Mouse (Mus musculus): ENCODE results near the gene Pde4b.
A peak's percentile ranks its signal among the peaks of the same experiment; 100 is the strongest.

Pde4b gene

DNA sequence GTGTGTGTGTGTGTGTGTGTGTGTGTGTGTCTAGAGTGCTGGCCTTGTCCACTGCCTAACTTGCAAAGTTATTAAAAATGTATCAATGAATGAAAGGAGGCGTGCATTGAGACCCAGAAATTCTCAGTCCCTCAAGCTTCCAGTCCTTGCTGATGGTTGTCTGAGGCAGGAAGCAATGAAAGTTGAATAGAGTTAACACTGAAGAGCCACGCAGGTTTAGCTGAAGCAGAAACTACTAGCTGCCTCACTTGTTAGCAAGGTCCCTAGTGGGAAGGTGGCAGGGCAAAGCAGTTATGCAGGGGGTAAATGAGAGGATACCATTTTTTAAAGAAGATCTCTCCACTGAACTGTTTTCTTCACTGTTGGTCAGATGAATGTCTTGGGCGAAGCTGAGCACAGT is 485.2 kb downstream of the Pde4b start:
- DNase-seq (ENCODE audit: low spot score in 2 of 2): peak in 1 of 2 experiments; percentile 25

DNA sequence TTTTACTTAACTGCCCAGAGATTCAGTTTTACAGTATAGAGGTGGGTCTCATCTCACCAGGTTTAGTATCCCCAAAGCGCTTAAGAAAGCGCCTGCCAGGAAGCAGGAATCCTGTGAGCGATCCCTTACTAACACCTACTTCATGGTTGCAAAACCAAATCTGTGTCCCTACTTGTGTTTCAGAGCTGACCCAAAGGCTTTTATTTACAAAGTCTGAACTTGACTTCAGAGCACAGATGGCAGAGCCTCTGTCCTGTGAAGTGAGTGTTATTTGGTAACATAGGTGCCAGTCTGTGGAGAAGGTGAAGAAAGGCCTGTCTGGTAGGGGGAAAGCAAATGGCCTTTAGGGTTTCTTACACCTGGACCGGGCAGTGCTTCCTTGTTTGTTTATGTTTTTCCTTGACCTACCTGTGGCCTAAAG is 486.0 kb downstream of the Pde4b start:
- DNase-seq (ENCODE audit: low spot score in 2 of 2): no peak

DNA sequence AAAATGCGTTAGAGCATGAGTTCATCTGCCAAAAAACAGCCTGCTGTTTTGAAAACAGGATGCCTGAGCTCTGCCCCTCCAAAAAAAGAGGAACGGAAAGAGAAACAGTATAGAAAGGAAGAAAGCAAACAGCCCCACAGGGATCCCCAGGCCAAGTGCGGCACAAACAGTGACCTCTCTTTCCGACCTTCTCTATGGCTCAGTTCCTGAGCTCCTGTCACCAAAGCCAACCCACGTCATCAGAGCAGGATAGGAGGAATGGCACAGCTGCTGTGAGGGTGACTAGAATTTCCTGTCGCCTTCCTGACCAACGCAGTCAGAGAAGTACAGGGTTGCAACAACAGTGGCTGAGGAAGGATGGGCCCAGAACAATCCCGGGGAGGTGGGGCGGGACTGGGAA is 486.9 kb downstream of the Pde4b start:
- peak; percentile 18 to 49 for DNase-seq (ENCODE audit: low spot score in 2 of 2)

DNA sequence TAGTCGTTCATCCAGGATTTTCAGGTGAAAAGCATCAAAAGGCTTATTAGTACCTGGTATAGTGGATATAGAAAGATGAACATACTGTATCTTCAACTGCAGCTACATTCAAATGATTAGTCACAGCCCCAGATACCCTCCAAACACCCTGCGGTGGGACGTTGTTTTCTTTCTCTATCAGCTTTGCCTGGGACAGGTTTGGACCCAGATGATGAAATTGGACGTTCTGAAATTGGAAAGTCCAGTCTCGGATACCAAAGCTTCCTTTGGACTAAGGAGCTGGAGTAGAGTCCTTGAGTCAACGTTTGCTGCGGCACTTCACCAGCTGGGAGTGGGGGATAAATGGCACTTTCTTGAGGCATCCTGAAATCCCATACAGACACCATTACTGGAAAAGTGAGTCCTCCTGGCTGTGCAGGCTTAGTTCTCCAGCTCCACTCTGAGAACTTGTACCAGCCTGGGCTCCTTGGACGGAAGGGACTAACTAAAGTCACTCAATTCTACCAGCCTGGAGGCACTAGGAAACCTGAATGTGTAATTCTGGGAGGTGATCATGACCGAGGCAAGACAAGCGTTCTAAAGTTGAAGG is 487.4 kb downstream of the Pde4b start:
- no peak for DNase-seq (ENCODE audit: low spot score in 2 of 2)

DNA sequence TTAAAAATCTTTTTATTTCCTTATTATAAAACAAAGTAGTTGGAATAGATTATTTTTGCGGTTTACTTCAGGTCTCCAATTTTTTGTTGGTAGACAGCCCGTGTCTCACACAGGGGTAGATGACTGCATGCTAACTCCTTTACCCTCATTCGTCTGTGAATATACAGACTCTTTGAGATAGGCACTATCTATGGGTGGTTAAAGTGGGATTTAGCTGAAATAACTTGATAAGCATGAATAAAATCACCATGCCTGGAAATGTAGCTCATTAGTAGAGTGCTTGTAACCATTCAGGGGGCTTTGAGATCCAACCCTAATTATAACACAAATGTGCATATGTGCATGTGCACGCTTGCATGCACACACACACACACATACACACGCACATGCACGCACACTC is 488.8 kb downstream of the Pde4b start:
- no peak for DNase-seq (ENCODE audit: low spot score in 2 of 2)

DNA sequence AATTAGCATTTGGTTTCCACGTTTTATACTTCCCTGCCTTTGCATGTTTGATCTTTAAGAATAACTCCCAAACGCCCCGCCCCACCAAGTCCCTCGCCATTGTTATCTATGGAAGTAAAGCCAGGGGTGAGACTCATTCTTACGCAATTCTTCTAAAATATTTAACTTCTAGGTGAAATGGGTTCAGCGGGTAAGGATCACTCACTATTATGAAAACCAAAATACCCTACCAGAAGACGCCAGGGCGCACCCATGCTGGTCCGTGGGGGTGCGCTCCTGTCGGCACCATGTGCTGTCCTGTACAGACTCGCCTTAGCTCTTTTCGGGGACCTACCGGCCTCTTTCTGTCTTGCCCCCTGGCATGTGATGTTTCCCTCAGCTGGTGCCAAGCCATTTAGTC is 490.3 kb downstream of the Pde4b start:
- DNase-seq (ENCODE audit: low spot score in 2 of 2): no peak

DNA sequence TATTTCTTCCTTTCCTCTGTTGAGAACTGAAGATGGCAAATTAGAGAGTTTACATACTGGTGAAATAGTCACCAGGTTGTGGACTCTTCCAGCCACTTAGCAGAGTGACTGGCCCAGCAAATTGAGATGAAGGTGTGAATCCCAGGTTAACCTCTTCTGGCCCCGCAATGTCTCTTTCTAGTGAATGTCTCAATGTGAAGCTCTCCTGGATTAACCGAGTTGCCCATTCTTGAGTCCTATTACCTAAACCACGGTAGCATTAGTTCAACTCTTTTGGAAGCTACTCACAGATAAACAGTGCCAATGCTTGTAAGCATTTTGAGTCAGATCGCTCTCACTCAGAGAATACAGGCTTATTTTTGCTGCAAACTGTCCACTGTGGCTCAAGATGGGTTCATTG is 491.7 kb downstream of the Pde4b start:
- DNase-seq (ENCODE audit: low spot score in 2 of 2): no peak

DNA sequence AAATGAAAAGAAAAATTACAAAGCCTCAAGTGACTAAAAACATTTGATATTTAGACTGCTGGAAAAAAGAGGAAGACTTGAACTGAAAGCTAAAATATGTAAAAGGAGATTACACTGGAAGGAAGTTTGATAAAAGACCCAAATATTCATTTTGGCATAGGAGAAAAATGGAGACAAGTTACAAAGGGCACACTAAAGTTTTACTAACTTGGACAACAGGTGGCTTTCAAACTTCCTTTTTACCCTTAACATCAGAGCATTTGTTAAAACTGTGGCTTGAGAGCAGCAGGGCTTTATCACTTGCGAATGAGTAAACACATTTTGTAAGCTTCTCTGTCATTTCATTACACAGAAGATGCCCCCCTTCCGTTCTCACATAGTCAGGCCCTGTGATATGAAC is 492.4 kb downstream of the Pde4b start:
- no peak for DNase-seq (ENCODE audit: low spot score in 2 of 2)

DNA sequence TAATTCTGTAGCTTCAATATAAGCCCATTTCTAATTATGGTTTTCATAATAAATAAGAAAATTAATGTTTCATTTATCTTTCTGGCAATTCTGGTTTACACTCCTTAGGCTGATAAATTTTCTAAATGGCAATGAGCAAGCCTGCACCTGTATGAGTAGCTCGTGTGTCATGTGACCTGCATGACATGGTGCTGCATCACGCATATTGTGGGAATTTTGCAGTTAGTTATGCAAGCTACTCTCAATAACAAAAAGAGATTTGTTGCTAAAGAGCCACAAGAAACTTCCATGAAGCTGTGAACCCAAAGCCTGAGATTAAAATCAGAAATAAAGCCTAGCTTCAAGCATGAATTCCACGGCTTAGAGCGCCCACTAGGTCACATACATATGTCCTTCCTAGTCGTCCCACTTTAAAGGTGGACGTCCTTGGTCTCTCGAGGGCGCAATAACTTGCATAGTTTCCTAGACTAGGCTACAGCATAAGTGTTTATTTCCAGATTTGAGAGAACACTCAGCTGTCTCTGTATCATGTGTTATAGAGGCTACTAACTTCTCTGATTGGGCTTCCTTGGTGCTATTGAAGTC is 494.9 kb downstream of the Pde4b start:
- DNase-seq (ENCODE audit: low spot score in 2 of 2): no peak

DNA sequence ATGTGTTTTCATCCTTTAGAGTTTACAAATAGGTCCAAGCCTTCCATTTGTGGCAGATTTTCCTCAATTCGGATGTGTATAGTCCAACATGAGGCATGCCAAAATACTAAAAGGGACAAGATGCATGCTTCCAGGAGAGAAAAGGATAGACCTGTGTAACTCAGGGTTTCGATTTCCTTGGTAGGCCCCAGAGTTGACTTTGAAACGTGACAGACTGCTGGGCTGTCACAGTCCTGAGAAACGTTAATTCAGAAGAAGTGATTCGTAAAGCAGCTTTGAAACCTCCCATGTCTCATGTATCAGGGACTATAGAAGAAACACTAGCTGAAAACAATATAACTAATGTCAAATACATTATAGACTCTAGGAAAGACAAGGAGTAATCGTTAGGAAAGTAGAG is 495.6 kb downstream of the Pde4b start:
- no peak for DNase-seq (ENCODE audit: low spot score in 2 of 2)

DNA sequence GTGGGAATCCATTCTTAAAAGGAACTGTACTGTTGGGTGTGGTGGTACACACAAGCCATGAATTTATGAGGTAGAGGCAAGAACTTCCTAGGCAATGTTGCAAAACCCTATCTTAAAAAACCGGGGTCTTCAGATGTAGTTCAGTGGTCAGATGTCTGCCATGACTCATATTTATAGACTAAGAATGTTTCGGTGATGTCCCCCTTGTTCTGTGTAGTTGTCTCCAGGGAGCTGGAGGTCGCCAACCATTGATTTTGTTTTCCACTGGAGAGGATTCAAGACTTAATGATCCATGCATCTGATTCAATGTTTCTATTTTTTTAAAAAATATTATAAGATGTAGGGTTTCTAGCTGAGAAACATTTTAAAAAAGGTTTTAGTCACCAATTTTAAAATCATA is 496.1 kb downstream of the Pde4b start:
- no peak for DNase-seq (ENCODE audit: low spot score in 2 of 2)

DNA sequence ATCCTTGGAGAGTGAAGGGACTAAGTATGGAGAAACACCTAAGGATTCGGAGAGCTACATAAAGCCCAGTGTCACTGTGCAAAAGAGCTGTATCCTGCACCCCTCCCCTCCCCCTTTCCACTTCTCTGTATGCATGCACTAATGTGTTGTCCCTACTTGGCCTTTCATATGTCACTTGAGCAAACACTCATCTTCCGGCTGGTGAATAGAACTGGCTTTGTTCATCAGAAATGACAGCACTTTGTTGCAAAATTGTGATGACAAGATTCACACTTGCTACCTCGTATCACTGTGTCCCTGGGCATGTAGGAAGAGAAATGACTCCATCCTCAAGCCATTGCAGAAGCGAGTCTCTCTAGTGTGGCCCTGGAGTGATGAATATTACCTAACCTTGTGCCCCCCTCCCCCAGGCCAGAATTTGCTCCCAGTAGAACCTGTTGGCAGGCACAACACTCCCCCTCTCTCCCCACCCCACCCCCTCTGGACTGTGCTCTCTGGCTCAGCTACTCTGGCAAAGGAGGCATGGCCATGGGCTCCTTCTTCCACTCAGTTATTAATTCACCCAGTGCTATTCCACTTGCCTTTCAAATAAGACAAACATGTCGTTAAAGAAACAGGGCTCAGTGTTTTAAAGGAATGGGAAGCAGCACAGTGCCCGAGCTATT is 497.4 kb downstream of the Pde4b start:
- no peak for DNase-seq (ENCODE audit: low spot score in 2 of 2)

DNA sequence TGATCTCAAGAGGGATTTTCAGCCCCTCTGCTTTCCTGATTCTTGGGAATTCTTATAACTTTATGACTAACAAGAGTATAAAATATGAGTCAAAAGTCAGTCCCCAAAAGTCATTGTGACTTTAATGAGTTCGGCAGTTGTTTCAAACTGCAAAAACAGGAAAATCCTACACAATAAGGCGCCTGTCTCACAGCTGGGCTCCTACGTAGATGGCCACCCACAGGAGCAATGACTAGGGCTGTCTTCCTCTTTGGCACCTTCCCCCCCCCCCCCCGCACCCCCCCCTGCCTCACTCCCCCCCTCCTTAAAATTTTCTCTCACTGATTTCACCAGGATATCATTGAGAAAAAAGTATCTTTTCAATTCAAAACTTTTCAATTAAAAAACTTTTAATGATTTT is 498.2 kb downstream of the Pde4b start:
- no peak for DNase-seq (ENCODE audit: low spot score in 2 of 2)

DNA sequence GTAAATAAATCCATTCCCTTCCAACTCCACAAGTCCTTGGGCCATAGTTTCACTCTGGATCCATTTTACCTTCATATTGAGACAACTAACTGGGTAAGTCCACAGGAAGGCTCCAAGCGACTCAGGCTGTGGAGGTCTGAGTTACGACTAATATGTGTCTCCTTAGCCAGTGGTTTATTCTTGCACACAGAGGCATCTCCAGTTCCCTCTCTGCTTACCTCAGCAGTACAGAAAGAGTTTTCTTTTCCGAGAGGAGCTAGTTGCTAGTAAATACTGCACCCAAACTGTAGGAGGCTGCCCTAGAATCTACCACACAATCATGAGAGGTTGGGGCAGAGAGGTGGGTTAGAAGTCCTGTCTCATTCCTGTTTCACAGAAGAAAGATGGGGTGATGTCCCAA is 499.4 kb downstream of the Pde4b start:
- DNase-seq (ENCODE audit: low spot score in 2 of 2): no peak

DNA sequence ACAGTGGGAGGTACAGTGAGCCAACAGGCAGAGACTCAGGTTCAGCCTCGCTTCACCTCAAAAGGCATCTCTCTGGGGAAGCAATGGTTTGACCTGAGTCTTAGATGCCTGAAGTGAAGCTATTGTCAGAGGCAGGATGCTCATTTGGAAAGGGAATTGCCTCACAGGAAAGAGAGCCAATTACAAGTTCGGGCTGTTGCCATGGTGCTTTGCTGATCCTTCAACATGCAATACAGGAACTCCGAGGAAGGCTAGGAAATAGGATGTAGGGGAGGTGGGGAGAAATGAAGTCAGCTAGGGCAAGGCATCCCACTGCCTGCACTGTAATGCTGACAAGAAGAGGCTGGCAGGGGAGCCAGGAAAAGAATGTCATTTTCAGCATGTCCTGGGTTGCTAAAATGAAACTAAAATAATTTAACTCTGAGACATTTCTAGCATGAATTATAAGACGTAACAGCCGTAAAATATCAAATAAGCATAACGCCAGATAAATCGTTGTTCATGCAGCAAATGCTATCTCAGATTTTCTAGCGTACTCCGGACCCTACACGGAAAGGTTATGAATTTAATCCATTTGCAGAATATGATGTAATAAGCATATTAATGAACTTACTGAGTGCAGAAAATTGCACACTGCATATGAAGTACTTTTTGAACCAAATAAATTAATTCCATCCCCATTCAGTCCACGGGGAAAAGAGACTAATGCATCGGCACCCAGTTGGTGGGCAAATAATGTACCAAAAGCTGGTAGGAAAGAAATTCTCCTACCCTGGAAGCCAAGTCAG is 501.5 kb downstream of the Pde4b start:
- no peak for DNase-seq (ENCODE audit: low spot score in 2 of 2)

DNA sequence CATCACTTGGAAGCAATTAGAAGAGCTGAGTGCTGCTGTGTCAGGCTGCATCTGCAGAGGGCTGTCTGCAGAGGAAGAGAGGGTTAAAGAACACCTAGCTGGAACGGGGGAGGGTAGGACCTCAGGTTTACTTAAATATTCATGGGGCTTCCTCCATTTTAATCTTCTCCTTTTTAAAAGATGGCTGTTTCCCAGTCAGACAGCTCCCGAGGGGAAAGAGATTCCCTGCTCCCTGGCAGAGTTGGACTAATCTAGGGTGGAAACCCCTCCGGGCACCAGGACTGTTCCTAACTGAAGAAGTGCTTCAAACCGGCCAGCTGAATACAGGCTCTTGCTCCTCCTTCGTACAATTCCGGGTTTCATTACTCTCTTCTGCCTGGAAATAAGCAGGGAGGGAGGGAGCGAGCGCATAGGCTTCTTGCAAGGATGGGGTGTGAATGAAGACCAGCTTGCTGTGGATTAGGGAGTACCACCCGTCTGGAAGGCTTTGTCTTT is 502.2 kb downstream of the Pde4b start:
- DNase-seq (ENCODE audit: low spot score in 2 of 2): no peak

DNA sequence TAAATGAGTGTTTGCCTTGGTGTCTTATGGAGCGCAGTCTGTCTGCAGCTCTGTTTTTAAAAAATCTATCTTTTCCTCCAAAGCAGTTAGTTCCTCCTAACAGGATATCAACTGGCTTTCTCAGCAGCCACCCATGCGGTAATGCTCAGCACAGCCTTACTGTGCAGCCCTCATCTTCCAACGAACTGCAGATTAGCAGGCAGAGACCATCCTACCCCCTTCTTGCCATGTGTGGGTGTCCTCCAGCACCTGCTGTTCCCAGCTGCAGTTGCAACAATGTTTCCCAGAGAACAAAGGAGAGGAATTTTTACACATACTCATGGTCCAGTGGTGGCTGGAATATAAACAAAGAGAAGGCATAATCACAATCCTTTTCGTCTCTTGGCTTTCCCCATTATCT is 504.5 kb downstream of the Pde4b start:
- DNase-seq (ENCODE audit: low spot score in 2 of 2): no peak

DNA sequence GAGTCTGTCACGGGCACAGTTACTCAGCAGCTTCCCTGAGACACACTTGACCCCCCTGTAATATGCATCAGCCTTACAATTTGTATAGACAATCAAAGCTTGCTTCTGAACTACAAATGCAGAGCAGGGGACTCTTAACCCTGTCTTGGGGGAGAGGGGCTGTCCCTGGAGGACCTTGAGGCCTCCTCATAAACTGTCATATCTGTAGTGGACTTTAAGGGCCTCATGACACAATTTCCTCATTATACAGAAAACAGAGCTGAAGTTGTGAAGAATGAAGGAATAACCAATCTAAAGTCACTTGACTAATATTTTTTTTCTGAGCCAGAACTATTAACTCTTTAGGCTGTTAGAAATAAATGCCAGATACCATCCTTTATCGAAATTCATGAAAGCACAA is 505.2 kb downstream of the Pde4b start:
- DNase-seq (ENCODE audit: low spot score in 2 of 2): no peak

DNA sequence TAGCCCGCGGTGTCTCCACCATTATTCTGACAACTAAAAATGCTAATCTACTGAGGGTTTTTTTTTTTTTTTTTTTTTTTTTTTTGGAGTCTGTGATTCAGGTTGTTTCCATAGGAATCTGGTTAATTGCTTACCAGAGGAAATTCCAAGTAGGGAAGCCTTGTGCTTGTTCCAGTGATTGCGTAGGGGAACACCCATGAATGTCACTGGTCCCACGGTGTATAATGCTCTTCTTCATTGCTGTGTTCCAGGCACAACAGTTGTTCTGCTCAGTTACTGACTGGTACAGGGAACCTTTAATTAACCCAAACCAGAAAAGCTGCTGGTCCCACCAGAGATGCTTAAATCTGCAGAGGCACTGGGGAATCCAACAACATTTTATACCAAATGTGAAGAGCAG is 506.3 kb downstream of the Pde4b start:
- no peak for DNase-seq (ENCODE audit: low spot score in 2 of 2)

DNA sequence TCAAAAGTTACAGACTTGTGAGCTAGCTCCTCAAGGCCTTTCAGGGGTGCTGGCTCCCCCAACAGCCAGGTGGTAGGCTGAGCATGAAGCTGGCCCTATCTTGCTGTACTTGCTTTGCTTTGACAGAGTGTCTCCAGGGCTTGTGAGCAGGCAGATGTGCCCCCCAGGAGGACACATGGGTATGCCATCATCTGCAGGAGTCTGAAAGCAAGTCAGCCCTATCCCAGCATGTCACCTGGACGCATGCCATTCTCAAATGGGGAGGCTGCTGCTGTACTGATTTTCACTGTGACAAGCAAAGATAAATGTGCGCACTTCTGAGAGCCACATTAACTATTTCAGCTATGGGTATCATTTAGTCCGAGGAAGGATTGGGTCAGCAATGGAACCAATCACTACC is 507.2 kb downstream of the Pde4b start:
- DNase-seq (ENCODE audit: low spot score in 2 of 2): no peak

DNA sequence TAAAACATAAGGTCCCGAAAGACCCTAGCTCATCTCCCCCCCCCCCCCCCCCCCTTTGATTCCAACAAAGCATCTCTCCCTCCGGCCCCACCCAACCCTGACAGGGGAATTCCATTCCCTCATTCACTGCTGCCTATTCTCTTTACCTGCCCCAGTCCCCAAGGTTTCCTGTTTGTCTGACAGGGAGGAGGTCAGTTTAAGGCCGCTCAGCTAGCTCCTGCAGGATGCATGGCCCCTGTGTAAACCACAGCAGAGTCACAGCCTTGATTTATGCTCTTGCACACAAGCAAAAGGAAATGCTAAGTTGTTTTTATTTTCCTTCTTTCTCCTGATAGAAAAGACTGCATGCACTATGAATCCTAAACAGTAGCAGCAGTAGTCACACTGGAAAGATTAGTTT is 516.6 kb downstream of the Pde4b start:
- no peak for DNase-seq (ENCODE audit: low spot score in 2 of 2)

DNA sequence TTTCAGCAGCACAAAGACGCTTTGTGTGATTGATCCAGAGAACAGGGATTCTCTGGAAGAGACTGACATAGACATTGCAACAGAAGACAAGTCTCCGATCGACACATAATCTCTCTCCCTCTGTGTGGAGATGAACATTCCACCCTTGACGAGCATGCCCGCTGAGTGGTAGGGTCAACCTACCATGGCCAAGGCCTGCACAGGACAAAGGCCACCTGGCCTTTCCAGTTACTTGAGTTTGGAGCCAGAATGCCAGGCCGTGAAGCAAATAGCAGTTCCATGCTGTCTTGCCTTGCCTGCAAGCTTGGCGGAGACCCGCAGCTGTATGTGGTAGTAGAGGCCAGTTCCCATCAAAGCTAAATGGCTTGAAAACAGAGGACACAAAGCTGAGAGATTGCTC is 517.9 kb downstream of the Pde4b start:
- no peak for DNase-seq (ENCODE audit: low spot score in 2 of 2)
